Mouse (Mus musculus) embryonic fibroblast, embryonic 13.5 days (primary cell): ENCODE data around the gene Rcn2.

Experiments used
- CTCF ChIP-seq: IDR thresholded peaks from 2 replicates; pipeline ENCODE4 v1.5.1; 2011; ENCODE audit warnings: mild to moderate bottlenecking, control low read depth, low read length, moderate library complexity, borderline replicate concordance; ENCODE audit not compliant: insufficient read depth
- POLR2A ChIP-seq: IDR thresholded peaks from 2 replicates; pipeline ENCODE4 v1.6.1; 2011; ENCODE audit warnings: low read depth, mild to moderate bottlenecking, control low read depth, low read length, moderate library complexity

DNA sequence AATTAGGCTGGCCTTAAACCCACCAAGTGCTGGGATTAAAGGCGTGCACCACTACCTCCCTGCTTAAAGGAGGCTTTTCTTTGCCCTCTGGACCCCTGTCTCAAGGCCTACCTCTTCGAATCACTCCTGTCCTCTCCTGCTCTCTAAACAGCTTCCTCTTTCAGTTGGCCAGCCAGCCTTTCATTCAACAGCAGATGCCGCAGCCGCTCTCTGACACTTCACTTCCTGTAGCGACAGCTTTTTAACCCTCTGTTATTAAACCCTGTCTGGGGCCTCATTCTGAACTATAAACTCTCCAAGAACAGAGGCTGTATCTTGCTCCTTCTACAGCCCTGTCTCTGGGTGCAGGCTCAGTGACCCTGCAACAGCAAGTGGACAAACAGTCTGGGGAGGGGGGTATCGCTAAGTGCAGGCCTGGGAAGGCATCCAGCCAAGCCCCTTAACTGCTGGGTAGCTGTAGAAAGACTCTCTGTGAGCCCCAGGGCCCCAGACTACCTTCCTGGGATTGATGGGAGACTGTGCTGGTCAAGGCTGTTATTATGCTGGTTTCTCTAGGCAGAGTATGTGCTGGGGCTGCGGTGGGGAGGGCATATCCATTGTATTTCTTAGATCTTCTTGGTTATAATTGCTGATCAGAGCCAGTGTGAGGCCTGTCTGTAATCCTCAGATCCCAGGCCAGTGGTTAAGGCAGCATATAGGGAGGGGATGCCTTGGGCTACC is 34.4 kb downstream of the Rcn2 start:
- TF ChIP-seq CTCF, result no peak
- TF ChIP-seq POLR2A, result no peak
